Mouse (Mus musculus) liver, embryonic 16.5 days (tissue): ENCODE measurements around the gene Itga9. TPM values are rescaled to one million over a fixed set of nuclear protein-coding genes. Genes with fewer than 3 reads are reported as not detected.
A peak's percentile ranks its signal among the peaks of the same experiment; 100 is the strongest.

Source experiments
- ATAC-seq: fragments of 200-750 bp; cut with Nextera tagmentation; 2 replicates; pipeline ENCODE4 v1.8.0; 2017; ENCODE audit warnings: low read depth, mild to moderate bottlenecking, moderate number of reproducible peaks, moderate library complexity
- H3K27ac ChIP-seq: fragments of 300-500 bp; sonication (generic); 2 replicates; pipeline ENCODE4 v1.5.1; 2014; ENCODE audit warnings: mild to moderate bottlenecking, low read length
- H3K27me3 ChIP-seq: fragments of 300-500 bp; sonication (generic); 2 replicates; pipeline ENCODE4 v1.6.1; 2014; ENCODE audit warnings: low read depth, low read length, mixed read lengths; ENCODE audit not compliant: control insufficient read depth, insufficient read depth
- H3K36me3 ChIP-seq: fragments of 300-500 bp; sonication (generic); 2 replicates; pipeline ENCODE4 v1.6.1; 2014; ENCODE audit warnings: mild to moderate bottlenecking; ENCODE audit not compliant: control insufficient read depth, insufficient read depth
- H3K4me1 ChIP-seq: fragments of 300-500 bp; sonication (generic); 2 replicates; pipeline ENCODE4 v1.6.1; 2014; ENCODE audit warnings: low read depth, low read length, mixed read lengths; ENCODE audit not compliant: control insufficient read depth
- H3K4me2 ChIP-seq: fragments of 300-500 bp; sonication (generic); 2 replicates; pipeline ENCODE4 v1.6.1; 2014; ENCODE audit warnings: low read depth, low read length, mixed read lengths
- H3K4me3 ChIP-seq: fragments of 300-500 bp; sonication (generic); 2 replicates; pipeline ENCODE4 v1.5.1; 2014; ENCODE audit warnings: low read depth, mild to moderate bottlenecking, low read length
- H3K9ac ChIP-seq: fragments of 300-500 bp; sonication (generic); 2 replicates; pipeline ENCODE4 v1.6.1; 2014; ENCODE audit warnings: low read depth, low read length
- H3K9me3 ChIP-seq: fragments of 300-500 bp; sonication (generic); replicated peaks from 2 replicates; pipeline ENCODE4 v1.6.1; 2016; ENCODE audit warnings: low read length; ENCODE audit not compliant: control insufficient read depth
- WGBS: fragments of 180-500 bp; shearing (Covaris S2); extraction: QIAGEN DNeasy Blood & Tissue Kit; methylation state at CpG from one replicate; pipeline ENCODE4 v1.1.7; 2014; ENCODE audit not compliant: insufficient replicate concordance; 5-methylcytosine and 5-hydroxymethylcytosine counted together
- polyA plus RNA-seq: library from polyadenylated mRNA; unstranded; fragments of >200 nt; fragmentation: Nextera tagmentation; extraction: Ambion mirVana; gene quantifications from 2 replicates; pipeline ENCODE4 v1.2.1, GENCODE M21; 2015

Gene Itga9
- polyA plus RNA-seq, 1 experiment from 2014 or later = 1.4 TPM

GRCm38 (mm10) chr9:118698191-118698590 is 91.7 kb downstream of the Itga9 start:
- no peak overlapping the region for H3K4me2 ChIP-seq
- no peak overlapping the region for H3K9ac ChIP-seq
- H3K27me3 ChIP-seq = no peaks in the 10 kb centered on the region
- H3K4me3 ChIP-seq = no peak overlapping the region
- H3K9me3 ChIP-seq = no peaks in the 10 kb centered on the region
- H3K4me1 ChIP-seq = no peaks in the 10 kb centered on the region
- H3K27ac ChIP-seq = no peak overlapping the region
- 62% methylated on average over 8 of the region's 8 CpGs for WGBS
- H3K36me3 ChIP-seq = no peaks in the 10 kb centered on the region
- ATAC-seq = no peak

- H3K4me1 ChIP-seq = no peaks in the 10 kb centered on the region
- H3K27me3 ChIP-seq = no peaks in the 10 kb centered on the region
- H3K27ac ChIP-seq = no peak overlapping the region
- H3K4me2 ChIP-seq = no peak overlapping the region
- no peak for ATAC-seq
- no peaks in the 10 kb centered on the region for H3K36me3 ChIP-seq
- H3K4me3 ChIP-seq = no peak overlapping the region
- no peaks in the 10 kb centered on the region for H3K9me3 ChIP-seq
- H3K9ac ChIP-seq = no peak overlapping the region
- 55% methylated on average over 4 of the region's 4 CpGs for WGBS
Measured at GRCm38 (mm10) chr9:118699716-118700115, 93.2 kb downstream of the Itga9 start.

- WGBS = 19% methylated on average over 11 of the region's 12 CpGs
- no peak overlapping the region for H3K27ac ChIP-seq
- H3K36me3 ChIP-seq = no peaks in the 10 kb centered on the region
Measured at GRCm38 (mm10) chr9:118700889-118701288, 94.4 kb downstream of the Itga9 start.

DNA sequence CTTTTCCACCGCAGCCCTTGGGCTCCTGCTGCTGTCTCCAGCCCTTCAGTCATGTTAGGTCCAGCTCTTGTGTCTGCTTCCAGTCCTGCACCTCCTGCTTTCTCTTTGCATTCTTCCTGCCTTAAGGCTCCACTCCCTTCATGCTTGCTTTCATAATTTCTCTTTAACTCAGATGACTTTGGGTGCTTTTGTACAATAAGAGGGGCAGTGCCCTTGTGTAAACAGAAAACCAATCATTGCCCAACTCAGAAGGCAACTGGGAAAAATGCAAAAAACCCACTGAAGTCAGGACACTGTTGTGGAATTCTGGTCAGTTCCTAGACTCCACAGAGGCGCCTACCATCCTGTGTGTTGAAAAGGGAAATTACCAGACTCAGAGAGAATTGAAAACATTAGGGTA is 95.3 kb downstream of the Itga9 start:
- Histone ChIP-seq H3K4me3 (no peak overlapping the region), H3K4me1 (no peaks in the 10 kb centered on the region; the same call in none of the 2 replicates), H3K27me3 (no peaks in the 10 kb centered on the region), H3K9ac (no peak overlapping the region), H3K36me3 (no peaks in the 10 kb centered on the region), H3K4me2 (no peak overlapping the region), H3K27ac (no peak overlapping the region), H3K9me3 (no peaks in the 10 kb centered on the region)
- ATAC-seq = no peak
- 62% methylated on average over 2 of the region's 2 CpGs for WGBS

More at GRCm38 (mm10) chr9:118700889-118701288, 94.4 kb downstream of the Itga9 start:
- H3K9ac ChIP-seq = no peak overlapping the region
- H3K4me3 ChIP-seq = no peak overlapping the region
- H3K9me3 ChIP-seq = no peaks in the 10 kb centered on the region
- no peak for ATAC-seq
- H3K4me1 ChIP-seq = no peaks in the 10 kb centered on the region; the same call in none of the 2 replicates
- H3K27me3 ChIP-seq = no peaks in the 10 kb centered on the region
- H3K4me2 ChIP-seq = no peak overlapping the region

- H3K27me3 ChIP-seq = no peaks in the 10 kb centered on the region
- H3K36me3 ChIP-seq = no peaks in the 10 kb centered on the region
- no peak overlapping the region for H3K9ac ChIP-seq
- no peak overlapping the region for H3K4me2 ChIP-seq
- ATAC-seq = no peak
- no peak overlapping the region for H3K4me3 ChIP-seq
- 78% methylated on average over 3 of the region's 3 CpGs for whole genome bisulfite sequencing
- no peak overlapping the region for H3K27ac ChIP-seq
- no peaks in the 10 kb centered on the region for H3K9me3 ChIP-seq
- H3K4me1 ChIP-seq = no peaks in the 10 kb centered on the region; the same call in none of the 2 replicates
Measured at GRCm38 (mm10) chr9:118703146-118703545, 96.7 kb downstream of the Itga9 start.

DNA sequence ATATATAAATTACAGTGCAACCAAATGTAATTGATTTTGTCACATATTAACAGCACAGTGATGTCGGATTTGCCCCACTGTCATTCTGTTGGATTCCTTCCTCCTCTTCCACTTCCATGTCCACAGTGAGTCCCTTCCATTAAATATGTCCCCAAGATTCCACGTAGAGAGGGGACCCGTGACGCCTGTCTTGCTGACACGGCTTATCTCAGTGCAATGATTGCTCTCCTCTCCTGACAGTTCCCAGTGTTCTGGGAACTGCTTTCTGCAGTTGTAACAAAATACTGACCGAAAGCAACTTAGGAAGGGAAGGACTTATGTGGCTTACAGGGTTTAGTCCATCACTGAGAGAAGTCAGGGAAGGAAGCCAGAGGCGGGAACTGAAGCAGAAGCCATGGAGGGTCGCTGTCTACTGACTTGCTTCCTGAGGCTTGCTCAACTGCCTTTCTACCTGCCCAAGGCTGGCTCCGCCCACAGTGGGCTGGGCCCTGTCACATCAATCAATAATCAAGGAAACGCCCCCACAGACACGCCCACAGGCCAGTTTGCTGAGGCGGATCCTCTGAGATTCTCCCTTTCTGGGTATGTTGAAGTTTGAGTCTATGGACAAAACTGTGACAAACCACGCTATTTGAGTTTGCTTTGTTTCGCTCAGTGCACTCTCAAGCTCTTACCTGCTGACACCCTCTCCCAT is 99.0 kb downstream of the Itga9 start:
- no peaks in the 10 kb centered on the region for H3K27me3 ChIP-seq
- H3K9me3 ChIP-seq = no peaks in the 10 kb centered on the region
- H3K27ac ChIP-seq = no peak overlapping the region
- ATAC-seq = 0 out of 2 replicates have a peak, but pooled peaks have one; percentile 41
- 34% methylated on average over 14 of the region's 14 CpGs for WGBS
- H3K4me3 ChIP-seq = no peak overlapping the region
- H3K4me2 ChIP-seq = no peak overlapping the region
- H3K4me1 ChIP-seq = no peaks in the 10 kb centered on the region; the same call in none of the 2 replicates
- no peaks in the 10 kb centered on the region for H3K36me3 ChIP-seq
- H3K9ac ChIP-seq = no peak overlapping the region

- WGBS = 57% methylated on average over 18 of the region's 18 CpGs
- no peak overlapping the region for H3K27ac ChIP-seq
- no peak overlapping the region for H3K4me2 ChIP-seq
Measured at GRCm38 (mm10) chr9:118706176-118706975, 99.9 kb downstream of the Itga9 start.

DNA sequence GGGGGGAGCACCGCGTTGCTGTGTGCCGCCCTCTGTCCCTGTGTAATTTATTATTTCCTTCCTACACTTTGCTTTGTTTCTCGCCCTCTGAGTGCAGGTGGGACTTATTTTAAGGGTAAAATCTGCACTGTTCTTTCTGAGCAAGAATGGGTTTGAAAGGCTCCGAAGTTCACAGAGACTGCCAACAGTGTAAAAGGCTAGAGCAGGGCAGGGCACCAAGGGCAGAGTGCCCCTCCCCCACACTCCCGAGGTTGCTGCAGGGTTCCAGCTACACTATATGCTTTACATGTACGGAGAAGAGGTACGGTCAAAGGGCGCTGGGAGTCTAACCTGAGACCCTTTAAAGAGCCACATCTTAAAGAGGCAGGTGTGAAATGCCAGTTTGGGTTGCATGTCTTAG is 104.1 kb downstream of the Itga9 start:
- no peak overlapping the region for H3K27ac ChIP-seq
- H3K4me2 ChIP-seq = no peak overlapping the region
- H3K9ac ChIP-seq = no peak overlapping the region
- ATAC-seq = no peak
- no peaks in the 10 kb centered on the region for H3K36me3 ChIP-seq
- whole genome bisulfite sequencing = 44% methylated on average over 9 of the region's 9 CpGs
- H3K27me3 ChIP-seq = no peaks in the 10 kb centered on the region
- no peak overlapping the region for H3K4me3 ChIP-seq
- H3K9me3 ChIP-seq = no peaks in the 10 kb centered on the region
- H3K4me1 ChIP-seq = no peaks in the 10 kb centered on the region; the same call in none of the 2 replicates

More at GRCm38 (mm10) chr9:118706176-118706975, 99.9 kb downstream of the Itga9 start:
- H3K4me1 ChIP-seq = no peaks in the 10 kb centered on the region; the same call in none of the 2 replicates
- no peak for ATAC-seq
- no peaks in the 10 kb centered on the region for H3K27me3 ChIP-seq
- H3K9me3 ChIP-seq = no peaks in the 10 kb centered on the region
- H3K9ac ChIP-seq = no peak overlapping the region
- H3K36me3 ChIP-seq = no peaks in the 10 kb centered on the region
- no peak overlapping the region for H3K4me3 ChIP-seq

GRCm38 (mm10) chr9:118711749-118712148 is 105.3 kb downstream of the Itga9 start:
- WGBS = 75% methylated on average over 11 of the region's 11 CpGs

More at GRCm38 (mm10) chr9:118711749-118712148, 105.3 kb downstream of the Itga9 start:
- H3K9me3 ChIP-seq = no peaks in the 10 kb centered on the region
- H3K4me2 ChIP-seq = no peak overlapping the region
- no peak overlapping the region for H3K4me3 ChIP-seq
- ATAC-seq = no peak
- no peak overlapping the region for H3K27ac ChIP-seq
- no peak overlapping the region for H3K9ac ChIP-seq
- no peaks in the 10 kb centered on the region for H3K36me3 ChIP-seq
- H3K27me3 ChIP-seq = no peaks in the 10 kb centered on the region
- no peaks in the 10 kb centered on the region for H3K4me1 ChIP-seq
